12 mouse cellular contexts compared by ENCODE assay signal in the genomic region with DNA sequence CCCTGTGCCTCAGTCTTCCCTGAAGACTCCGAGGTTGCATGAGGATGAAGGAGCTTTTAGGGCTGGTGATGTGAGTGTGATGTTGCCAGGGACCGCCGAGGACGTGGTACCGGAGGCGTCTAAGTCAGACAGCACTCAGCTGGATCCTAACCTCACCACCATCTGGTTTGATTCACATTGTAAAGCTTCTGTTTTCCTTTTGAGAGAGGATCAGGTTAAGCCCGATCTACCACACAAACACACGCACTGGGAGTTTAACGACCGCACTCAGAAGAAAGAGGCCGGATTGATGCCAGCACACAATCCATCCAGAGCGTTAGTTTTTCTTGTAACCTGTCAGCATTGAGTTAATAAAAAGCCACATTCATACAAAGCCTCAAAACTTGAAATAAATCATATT.
A peak's percentile ranks its signal among the peaks of the same experiment; 100 is the strongest.
DNase-seq lines count a peak whose midpoint lies in the region; ATAC-seq and TF ChIP-seq lines count a peak whose summit lies in the region.
"Had no signal": no experiment of that assay in that cellular context is flagged by ENCODE, and none has a peak within 500 bp of the region (broad histone marks: within the 10 kb centered on the region; RNA-seq: fewer than 3 reads in every experiment).

No protein-coding gene starts in this region.

- TF ChIP-seq CTCF in gastrocnemius, adult 2 months (IDR thresholded peaks at IDR 0.05), result no peak
- TF ChIP-seq CTCF in spleen, adult 2 months (IDR thresholded peaks at IDR 0.05; ENCODE audit: extremely low read depth, insufficient read depth, insufficient read length, insufficient replicate concordance), result no peak

- intact Hi-C loops in gastrocnemius, adult 2 months (cut with DNase I), result loop anchor here (5.0 kb wide), 1 partner anchor 112 kb away; no protein-coding TSS in a partner anchor

- WGBS in spleen, adult 2 months, result 82% methylated on average over 12 of the region's 12 CpGs
- 48% methylated on average over 12 of the region's 12 CpGs for WGBS in hindbrain, embryonic 12.5 days
- WGBS in neural tube, embryonic 15.5 days, result 36% methylated on average over 12 of the region's 12 CpGs

- peak; percentile 8; the same call in 1 of the 2 replicates for ATAC-seq in hindbrain, embryonic 12.5 days (ENCODE audit: low FRiP score)
- peak; percentile 5; the same call in 1 of the 2 replicates for ATAC-seq in neural tube, embryonic 15.5 days (ENCODE audit: low FRiP score)

- peak overlapping the region; percentile 32; the same call in 1 of the 2 replicates for H3K9ac ChIP-seq in hindbrain, embryonic 12.5 days
- H3K9ac ChIP-seq in neural tube, embryonic 15.5 days (replicated peaks), result no peak overlapping the region
- H3K9ac ChIP-seq: lung, embryonic 14.5 days had no signal

- no peaks in the 10 kb centered on the region for H3K9me3 ChIP-seq in hindbrain, embryonic 12.5 days (replicated peaks)
- no peaks in the 10 kb centered on the region for H3K9me3 ChIP-seq in neural tube, embryonic 15.5 days (replicated peaks)

- no peaks in the 10 kb centered on the region for H3K36me3 ChIP-seq in spleen, adult 2 months (ENCODE audit: control insufficient read depth, insufficient read depth, low read length)
- no peaks in the 10 kb centered on the region for H3K36me3 ChIP-seq in hindbrain, embryonic 12.5 days
- H3K36me3 ChIP-seq in neural tube, embryonic 15.5 days, result no peaks in the 10 kb centered on the region

- peak overlapping the region; percentile 26; the same call in 1 of the 2 replicates for H3K4me2 ChIP-seq in hindbrain, embryonic 12.5 days (replicated peaks)
- H3K4me2 ChIP-seq in neural tube, embryonic 15.5 days, result no peak overlapping the region
- H3K4me2 ChIP-seq: heart, embryonic 11.5 days; lung, embryonic 14.5 days had no signal

- peak overlapping the region; percentile 85 for H3K27ac ChIP-seq in gastrocnemius, adult 2 months
- peak overlapping the region; percentile 58 for H3K27ac ChIP-seq in spleen, adult 2 months (ENCODE audit: insufficient read depth, low read length)
- peak overlapping the region; percentile 79 for H3K27ac ChIP-seq in hindbrain, embryonic 12.5 days
- H3K27ac ChIP-seq in neural tube, embryonic 15.5 days (replicated peaks), result no peak overlapping the region

- TF ChIP-seq POLR2A in spleen, adult 2 months (IDR thresholded peaks at IDR 0.05; ENCODE audit: low read depth, low read length), result no peak

- no peak overlapping the region for H3K4me3 ChIP-seq in gastrocnemius, adult 2 months
- no peak overlapping the region for H3K4me3 ChIP-seq in spleen, adult 2 months (ENCODE audit: extremely low read depth, insufficient read depth, insufficient read length)
- no peak overlapping the region for H3K4me3 ChIP-seq in hindbrain, embryonic 12.5 days
- no peak overlapping the region for H3K4me3 ChIP-seq in neural tube, embryonic 15.5 days (replicated peaks)

- DNase-seq in gastrocnemius, adult 2 months, result no peak
- no peak for DNase-seq in gastrocnemius, postnatal 10 days
- DNase-seq in spleen, adult 2 months (ENCODE audit: low read depth in 1 of 2, low spot score in 2 of 2), result no peak
- no peak for DNase-seq in spleen, postnatal 36 days (ENCODE audit: low spot score in 2 of 2)
- no peak for DNase-seq in frontal cortex, postnatal 36 days (ENCODE audit: low spot score in 2 of 2)
- no peak for DNase-seq in urinary bladder, postnatal 14 days (ENCODE audit: low spot score)
- DNase-seq: kidney, adult 8-10 months; liver had no signal

- H3K27me3 ChIP-seq in spleen, adult 2 months (ENCODE audit: control insufficient read depth, insufficient read depth, low read length), result no peaks in the 10 kb centered on the region
- peaks cover 14% of the 10 kb centered on the region for H3K27me3 ChIP-seq in hindbrain, embryonic 12.5 days
- no peaks in the 10 kb centered on the region; the same call in 1 of the 2 replicates for H3K27me3 ChIP-seq in neural tube, embryonic 15.5 days (replicated peaks)

- peaks cover 9% of the 10 kb centered on the region; the same call in 1 of the 2 replicates for H3K4me1 ChIP-seq in spleen, adult 2 months (ENCODE audit: control insufficient read depth, insufficient read depth, insufficient read length)
- peaks cover 38% of the 10 kb centered on the region for H3K4me1 ChIP-seq in hindbrain, embryonic 12.5 days
- H3K4me1 ChIP-seq in neural tube, embryonic 15.5 days, result peaks cover 25% of the 10 kb centered on the region
